Mouse (Mus musculus) 3T3-L1 (cell line): ENCODE measurements around the gene N4bp2l1.
A peak's percentile ranks its signal among the peaks of the same experiment; 100 is the strongest.
"Not testable (repeated sequence)": the region's sequence is repeated elsewhere in the genome, so short reads cannot be mapped to it uniquely, and the experiment has no call there.

Experiments used
- DNase-seq: peaks from one replicate; pipeline ENCODE4 v3.0.0-alpha.2; 2015; ENCODE audit warnings: low read depth, low spot score

N4bp2l1 gene

GRCm38 (mm10) chr5:150597088-150597487, at the start of gene N4bp2l1:
Gene N4bp2l1, minus strand, starts transcription at chr5:150597188.
- no peak for DNase-seq

- no peak for DNase-seq
Measured at GRCm38 (mm10) chr5:150644926-150645325, 47.9 kb upstream of the N4bp2l1 start.

DNA sequence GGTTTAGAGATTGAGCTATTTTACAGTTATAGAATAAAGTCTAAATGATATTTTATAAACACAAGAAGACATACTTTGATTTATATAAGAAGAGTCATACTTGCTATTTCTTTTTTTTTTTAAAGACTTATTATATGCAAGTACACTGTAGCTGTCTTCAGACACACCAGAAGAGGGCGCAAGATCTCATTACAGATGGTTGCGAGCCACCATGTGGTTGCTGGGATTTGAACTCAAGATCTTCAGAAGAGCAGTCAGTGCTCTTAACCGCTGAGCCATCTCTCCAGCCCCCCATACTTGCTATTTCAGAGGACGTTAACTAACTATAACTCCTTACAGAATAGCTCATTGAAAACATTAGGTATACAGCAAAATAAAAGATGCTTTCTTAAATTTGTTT, 46.4 kb upstream of the N4bp2l1 start:
- DNase-seq: not testable (repeated sequence)

DNA sequence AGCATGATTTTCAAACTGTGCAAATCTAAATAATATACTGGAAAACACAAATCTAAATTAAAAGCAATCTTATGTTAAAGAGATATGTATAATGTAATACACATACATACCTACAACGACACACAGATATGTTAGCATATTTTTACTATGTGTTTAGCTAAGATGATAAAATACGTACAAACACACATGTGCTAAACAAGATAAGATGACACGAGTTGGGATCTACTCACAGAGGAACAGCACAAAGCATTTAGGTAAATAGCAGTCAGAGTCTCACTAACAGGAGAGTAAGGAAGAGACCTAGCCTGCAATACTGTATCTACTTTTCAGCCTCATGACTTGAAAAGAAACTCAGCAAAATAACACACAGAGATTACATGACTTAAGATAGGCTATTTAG, 44.5 kb upstream of the N4bp2l1 start:
- no peak for DNase-seq

DNA sequence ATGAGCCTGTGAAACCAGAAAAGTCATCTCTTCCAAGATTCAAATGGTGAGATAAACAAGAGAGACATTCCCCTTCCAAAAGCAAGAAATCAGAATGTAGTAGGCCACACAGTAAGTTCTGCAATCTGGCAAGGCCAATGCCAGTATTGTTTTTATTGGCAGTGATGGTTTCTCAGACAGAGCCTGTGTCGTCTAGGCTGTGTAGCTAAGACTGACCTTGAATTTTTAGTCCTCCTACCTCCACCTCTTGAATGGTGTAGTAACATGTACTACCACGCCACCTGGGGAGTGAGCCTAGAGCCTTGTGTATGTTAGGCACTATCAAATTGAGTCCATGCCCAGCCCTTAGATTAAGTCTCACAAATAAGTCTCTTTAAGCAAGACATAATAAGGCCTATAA, 32.7 kb upstream of the N4bp2l1 start:
- DNase-seq: no peak

- no peak for DNase-seq
Measured at GRCm38 (mm10) chr5:150629272-150629671, 32.3 kb upstream of the N4bp2l1 start.

DNA sequence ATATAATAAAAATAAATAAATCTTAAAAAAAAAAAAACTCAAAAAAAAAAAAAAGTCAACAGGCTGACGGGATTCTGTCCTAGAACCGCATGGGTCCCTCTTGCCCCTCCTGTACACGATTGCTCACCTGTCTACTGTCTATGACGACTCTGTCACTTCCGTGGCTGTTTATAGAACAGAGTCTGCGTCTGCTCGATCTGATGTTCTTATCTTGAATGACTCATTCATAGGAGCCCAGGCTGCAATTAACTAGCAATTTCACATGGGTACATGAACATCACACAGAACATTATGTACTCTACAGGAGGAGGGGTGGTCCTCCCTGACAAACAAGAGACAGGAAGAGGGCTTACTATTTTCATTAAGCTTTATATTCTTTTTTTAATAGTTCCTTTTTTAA, 28.5 kb upstream of the N4bp2l1 start:
- DNase-seq: no peak

- DNase-seq: no peak
Measured at GRCm38 (mm10) chr5:150622792-150623191, 25.8 kb upstream of the N4bp2l1 start.

GRCm38 (mm10) chr5:150621592-150621991, 24.6 kb upstream of the N4bp2l1 start:
- DNase-seq: no peak

- DNase-seq: no peak
Measured at GRCm38 (mm10) chr5:150620588-150621135, 23.7 kb upstream of the N4bp2l1 start.

GRCm38 (mm10) chr5:150618599-150619355, 21.8 kb upstream of the N4bp2l1 start:
- no peak for DNase-seq

- DNase-seq: no peak
Measured at GRCm38 (mm10) chr5:150616731-150617130, 19.7 kb upstream of the N4bp2l1 start.

DNA sequence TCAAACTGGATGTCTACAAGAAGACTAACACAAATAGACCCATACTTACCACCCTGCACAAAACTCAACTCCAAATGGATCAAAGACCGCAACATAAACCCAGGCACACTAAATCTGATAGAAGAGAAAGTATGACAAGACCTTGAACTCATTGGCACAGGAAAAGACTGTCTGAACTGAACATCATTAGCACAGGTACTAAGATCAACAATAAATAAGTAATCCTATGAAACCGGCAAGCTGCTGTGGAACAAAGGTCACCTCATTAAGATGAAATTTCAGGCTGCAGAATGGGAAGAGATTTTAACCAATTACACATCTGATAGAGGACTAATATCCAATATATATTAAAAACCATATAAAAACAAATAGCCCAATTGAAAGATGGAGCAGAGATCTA, 19.2 kb upstream of the N4bp2l1 start:
- no peak for DNase-seq

- no peak for DNase-seq
Measured at GRCm38 (mm10) chr5:150614054-150614453, 17.1 kb upstream of the N4bp2l1 start.

- DNase-seq: peak; percentile 79
Measured at GRCm38 (mm10) chr5:150611697-150612096, 14.7 kb upstream of the N4bp2l1 start.

- no peak for DNase-seq
Measured at GRCm38 (mm10) chr5:150611136-150611535, 14.1 kb upstream of the N4bp2l1 start.

DNA sequence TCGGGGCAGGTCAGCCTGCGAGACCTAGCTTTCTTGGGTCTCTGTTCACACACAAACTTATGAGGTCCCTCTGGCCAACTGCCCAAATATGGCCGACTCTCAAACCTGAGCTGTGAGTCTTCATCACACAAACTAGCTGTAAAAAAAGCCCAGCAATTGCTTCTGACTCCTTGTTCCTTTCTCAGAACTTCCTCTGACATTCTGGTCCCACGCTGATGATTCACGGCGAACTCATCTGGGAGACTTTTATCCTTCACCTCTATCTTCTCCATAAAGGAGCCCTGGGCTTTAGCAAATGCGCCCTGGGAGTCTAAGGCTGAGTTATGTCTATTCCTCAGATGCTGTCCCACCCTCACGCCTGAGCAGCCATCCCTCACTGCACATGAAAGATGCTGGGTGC, 10.6 kb upstream of the N4bp2l1 start:
- peak; percentile 32 for DNase-seq

DNA sequence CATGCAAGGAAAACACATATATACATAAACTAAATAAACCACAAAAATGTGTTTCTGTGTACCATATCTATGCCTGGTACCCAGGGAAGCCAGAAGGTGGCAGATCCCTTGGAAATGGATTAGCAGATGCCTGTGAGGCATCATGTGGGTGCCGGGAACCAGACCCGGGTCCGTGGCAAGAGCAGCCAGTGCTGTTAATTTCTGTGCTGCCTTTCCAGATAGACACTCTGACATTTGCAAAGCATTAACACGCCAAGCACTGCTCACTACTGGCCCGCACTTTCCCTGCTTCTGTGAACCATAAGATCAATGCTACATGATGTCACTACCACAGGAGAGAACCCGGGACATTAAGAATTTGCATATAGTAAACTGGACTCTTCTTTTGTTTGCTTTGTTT, 9.1 kb upstream of the N4bp2l1 start:
- DNase-seq: no peak

- DNase-seq: no peak
Measured at GRCm38 (mm10) chr5:150601441-150602230, 4.6 kb upstream of the N4bp2l1 start.

GRCm38 (mm10) chr5:150600554-150601440, 3.8 kb upstream of the N4bp2l1 start:
- no peak for DNase-seq
